Mouse (Mus musculus) heart, embryonic 11.5 days (tissue): ENCODE results near the gene Shkbp1. TPM values are rescaled to one million over a fixed set of nuclear protein-coding genes. Genes with fewer than 3 reads are reported as not detected.

Source experiments
- ATAC-seq: fragments of 200-750 bp; cut with Nextera tagmentation; replicated peaks from 2 replicates; pipeline ENCODE4 v1.8.0; 2017; ENCODE audit warnings: moderate library complexity; ENCODE audit not compliant: insufficient number of reproducible peaks, low FRiP score, low TSS enrichment
- H3K27ac ChIP-seq: fragments of 300-500 bp; sonication (generic); 2 replicates; pipeline ENCODE4 v1.5.1; 2014; ENCODE audit warnings: mild to moderate bottlenecking, low read depth, low read length
- H3K27me3 ChIP-seq: fragments of 300-500 bp; sonication (generic); 2 replicates; pipeline ENCODE4 v1.6.1; 2014; ENCODE audit warnings: mild to moderate bottlenecking, low read length, mixed read lengths; ENCODE audit not compliant: control insufficient read depth, insufficient read depth
- H3K36me3 ChIP-seq: fragments of 300-500 bp; sonication (generic); 2 replicates; pipeline ENCODE4 v1.6.1; 2014; ENCODE audit warnings: mild to moderate bottlenecking, low read length, moderate library complexity, mixed read lengths; ENCODE audit not compliant: control insufficient read depth, insufficient read depth
- H3K4me1 ChIP-seq: fragments of 300-500 bp; sonication (generic); 2 replicates; pipeline ENCODE4 v1.6.1; 2014; ENCODE audit warnings: low read length; ENCODE audit not compliant: control insufficient read depth, insufficient read depth
- H3K4me2 ChIP-seq: fragments of 300-500 bp; sonication (generic); 2 replicates; pipeline ENCODE4 v1.6.1; 2014; ENCODE audit warnings: mild to moderate bottlenecking, moderate library complexity
- H3K4me3 ChIP-seq: fragments of 300-500 bp; sonication (generic); 2 replicates; pipeline ENCODE4 v1.5.1; 2014; ENCODE audit warnings: low read depth, low read length
- H3K9ac ChIP-seq: fragments of 300-500 bp; sonication (generic); 2 replicates; pipeline ENCODE4 v1.6.1; 2014; ENCODE audit warnings: mild to moderate bottlenecking, low read depth, low read length, moderate library complexity
- H3K9me3 ChIP-seq: fragments of 300-500 bp; sonication (generic); replicated peaks from 2 replicates; pipeline ENCODE4 v1.6.1; 2016; ENCODE audit warnings: low read length; ENCODE audit not compliant: control insufficient read depth
- WGBS: fragments of 180-500 bp; shearing (Covaris S2); extraction: QIAGEN DNeasy Blood & Tissue Kit; methylation state at CpG from one replicate; pipeline ENCODE4 v1.1.7; 2014; ENCODE audit not compliant: insufficient replicate concordance; 5-methylcytosine and 5-hydroxymethylcytosine counted together
- polyA plus RNA-seq: library from polyadenylated mRNA; unstranded; fragments of >200 nt; fragmentation: Nextera tagmentation; extraction: Ambion mirVana; gene quantifications from 2 replicates; pipeline ENCODE4 v1.2.1, GENCODE M21; 2014

The Shkbp1 gene
- polyA plus RNA-seq, 1 experiment from 2014 or later: 34.1 TPM

DNA sequence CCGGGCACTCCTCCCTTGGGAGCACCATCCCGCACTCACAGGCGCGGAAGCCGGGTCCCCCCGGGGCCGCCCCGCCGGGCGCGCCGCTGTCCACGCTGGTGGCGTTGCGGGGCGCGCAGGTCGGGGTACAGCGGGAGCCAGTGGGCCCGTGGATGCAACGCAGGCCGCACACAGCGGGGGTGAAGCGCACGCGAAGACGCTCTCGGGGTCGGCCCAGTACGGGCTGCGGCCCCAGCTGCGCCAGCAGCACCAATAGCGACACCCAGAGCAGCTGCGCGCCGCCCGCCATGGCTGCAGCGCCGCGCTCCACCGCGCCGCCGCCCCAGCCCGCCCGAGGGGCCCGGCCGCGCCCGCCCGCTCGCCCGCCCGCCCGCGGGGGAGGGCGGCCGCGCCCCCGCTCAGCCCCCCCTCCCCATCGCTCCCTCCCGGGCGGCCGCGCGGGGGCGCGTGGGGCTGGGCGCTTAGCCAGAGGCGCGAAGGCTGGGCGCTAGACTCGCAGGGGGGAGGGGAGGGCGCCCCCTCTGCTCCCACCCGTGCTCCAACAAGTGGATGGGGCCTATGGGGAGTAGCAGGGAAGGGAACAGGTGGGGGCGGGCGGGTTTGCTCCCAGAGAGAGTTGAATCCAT is 22.4 kb downstream of the Shkbp1 start:
- H3K9me3 ChIP-seq: no peaks in the 10 kb centered on the region
- H3K4me1 ChIP-seq: peaks cover 32% of the 10 kb centered on the region
- peak overlapping the region; percentile 76 for H3K9ac ChIP-seq
- ATAC-seq: no peak
- H3K4me3 ChIP-seq: peak overlapping the region; percentile 53
- H3K4me2 ChIP-seq: peak overlapping the region; percentile 86
- H3K36me3 ChIP-seq: no peaks in the 10 kb centered on the region
- peak overlapping the region; percentile 66 for H3K27ac ChIP-seq
- H3K27me3 ChIP-seq: peaks cover 92% of the 10 kb centered on the region
- WGBS: 1% methylated on average over 66 of the region's 77 CpGs

DNA sequence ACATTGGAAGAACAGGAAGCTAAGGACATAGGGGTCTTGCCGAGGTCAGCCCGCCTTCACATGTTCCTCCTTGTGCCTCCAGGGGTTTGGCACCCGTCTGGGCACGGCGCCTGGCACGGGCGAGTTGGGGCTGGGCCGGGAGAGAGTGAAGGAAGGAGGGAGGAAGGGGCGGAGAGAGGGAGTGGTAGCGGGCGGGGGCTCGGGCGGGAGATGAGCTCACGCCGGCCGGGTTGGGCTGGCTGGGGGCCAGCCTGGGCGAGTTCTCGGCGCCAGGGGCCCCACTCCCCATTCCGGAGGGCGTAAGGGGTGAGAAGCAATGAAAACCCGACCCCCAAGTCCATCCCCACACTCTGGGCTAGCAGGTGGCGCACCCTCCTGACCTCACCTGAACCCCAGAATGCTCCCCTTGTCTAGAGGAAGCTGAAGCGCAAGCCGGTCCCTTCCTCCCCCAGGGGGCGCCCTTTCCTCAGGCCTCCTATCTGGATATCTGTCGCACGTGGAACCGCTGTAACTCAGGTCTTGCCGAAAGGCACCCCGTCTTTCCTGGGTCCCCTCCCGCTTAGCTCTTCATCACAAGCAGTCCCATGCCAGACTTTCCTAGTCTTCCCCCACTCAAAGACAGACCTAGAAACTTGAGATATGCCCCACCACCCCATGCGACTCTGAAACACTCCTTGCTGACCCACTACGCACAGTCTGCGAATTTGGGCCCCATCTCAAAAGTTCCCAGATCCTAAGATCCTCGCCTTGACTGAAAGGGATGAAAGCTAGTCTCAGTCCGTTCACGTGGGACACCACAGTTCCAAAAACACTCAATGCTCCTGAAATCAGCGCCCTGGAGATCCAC is 23.2 kb downstream of the Shkbp1 start:
- Histone ChIP-seq H3K4me3 (peak overlapping the region; percentile 53), H3K4me1 (peaks cover 32% of the 10 kb centered on the region), H3K9me3 (no peaks in the 10 kb centered on the region), H3K4me2 (peak overlapping the region; percentile 86), H3K9ac (peak overlapping the region; percentile 76), H3K27me3 (peaks cover 91% of the 10 kb centered on the region), H3K27ac (peak overlapping the region; percentile 58; the same call in 1 of the 2 replicates), H3K36me3 (no peaks in the 10 kb centered on the region)
- under 1% methylated on average over 35 of the region's 39 CpGs for WGBS
- ATAC-seq: no peak

DNA sequence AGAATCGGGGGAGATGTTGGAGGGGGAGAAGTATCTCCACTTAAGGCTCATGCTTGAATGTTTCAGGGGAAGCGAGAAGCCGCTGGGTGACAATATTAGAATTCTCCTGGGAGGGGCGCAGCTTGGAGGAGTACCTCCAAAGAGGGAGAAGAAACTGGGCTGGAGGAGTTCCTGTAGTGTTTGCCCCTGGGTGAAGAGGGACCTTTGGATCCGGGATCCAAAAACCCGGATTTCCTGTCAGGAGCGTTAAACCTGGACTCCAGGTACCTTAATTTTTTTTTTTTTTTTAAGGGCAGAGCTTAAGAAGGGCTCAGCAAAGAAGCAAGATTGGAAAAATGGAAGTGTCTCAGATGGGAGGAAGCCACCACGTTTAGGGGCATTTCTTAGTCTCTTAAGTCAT is 24.0 kb downstream of the Shkbp1 start:
- 7% methylated on average over 8 of the region's 8 CpGs for WGBS
- Histone ChIP-seq H3K9ac (no peak overlapping the region), H3K36me3 (no peaks in the 10 kb centered on the region), H3K9me3 (no peaks in the 10 kb centered on the region), H3K4me1 (peaks cover 32% of the 10 kb centered on the region), H3K4me3 (peak overlapping the region; percentile 53), H3K27ac (0 out of 2 replicates have a peak overlapping the region, but pooled peaks have one; percentile 16), H3K27me3 (peaks cover 91% of the 10 kb centered on the region), H3K4me2 (peak overlapping the region; percentile 86)
- ATAC-seq: no peak

DNA sequence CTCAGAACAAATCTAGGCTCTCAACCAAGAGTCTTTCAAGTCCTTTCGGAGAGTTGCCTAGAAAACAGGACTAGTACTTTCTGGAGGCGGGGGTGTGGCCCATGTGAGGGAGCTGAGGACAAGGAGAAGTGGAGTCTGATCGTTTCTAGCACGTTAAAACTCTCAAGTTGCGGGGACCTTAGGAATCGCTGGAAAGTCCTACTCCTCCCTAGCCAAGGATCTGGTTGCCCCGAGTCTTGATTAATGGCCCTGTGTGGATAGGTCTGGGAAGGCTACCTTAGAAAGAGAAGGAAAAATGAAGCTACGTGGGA is 24.3 kb downstream of the Shkbp1 start:
- H3K4me2 ChIP-seq: peak overlapping the region; percentile 86
- no peak for ATAC-seq
- peak overlapping the region; percentile 53 for H3K4me3 ChIP-seq
- no peaks in the 10 kb centered on the region for H3K9me3 ChIP-seq
- H3K27ac ChIP-seq: 0 out of 2 replicates have a peak overlapping the region, but pooled peaks have one; percentile 16
- no peaks in the 10 kb centered on the region for H3K36me3 ChIP-seq
- H3K4me1 ChIP-seq: peaks cover 32% of the 10 kb centered on the region
- peaks cover 91% of the 10 kb centered on the region for H3K27me3 ChIP-seq
- no peak overlapping the region for H3K9ac ChIP-seq
- WGBS: 4% methylated on average over 8 of the region's 8 CpGs

DNA sequence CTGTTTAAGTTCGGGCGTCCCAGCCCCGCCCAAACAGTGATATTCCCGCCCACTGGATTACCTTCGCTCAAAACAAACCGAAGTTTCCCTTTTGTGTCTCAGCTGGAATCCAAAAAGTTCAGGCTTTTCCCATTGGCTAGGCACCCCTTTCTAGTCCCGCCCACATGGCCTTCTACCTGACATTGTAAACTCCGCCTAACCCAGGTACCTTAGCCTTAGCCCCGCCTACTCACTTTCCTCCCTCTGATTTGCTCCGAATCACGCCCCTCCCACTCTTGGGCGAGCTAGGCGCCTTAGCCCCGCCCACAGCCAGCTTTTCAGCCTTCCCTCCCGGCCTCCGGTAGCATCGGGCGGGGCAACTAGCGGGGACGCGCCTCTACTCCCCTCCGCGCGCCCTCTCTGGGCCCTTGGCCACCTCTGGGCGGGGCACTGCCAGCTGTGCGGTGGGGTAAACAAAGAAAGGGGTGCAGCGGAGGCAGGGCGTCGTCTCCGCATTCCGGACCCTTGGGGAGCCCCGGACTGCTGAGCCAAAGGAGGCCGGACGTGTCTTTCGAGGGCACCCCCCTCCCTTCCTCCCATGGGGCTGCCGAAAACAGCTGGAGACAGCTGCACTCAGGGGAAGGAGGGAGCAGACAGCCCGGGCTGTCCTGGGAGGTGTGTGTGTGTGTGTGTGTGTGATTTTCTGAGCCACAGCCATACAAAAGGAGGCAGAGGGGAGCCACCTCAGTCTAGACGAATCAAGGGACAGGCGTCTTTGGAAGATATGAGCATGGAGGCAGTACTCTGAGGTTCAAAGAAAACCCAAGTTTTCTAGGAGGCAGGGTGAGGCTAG is 24.9 kb downstream of the Shkbp1 start:
- Histone ChIP-seq H3K27ac (0 out of 2 replicates have a peak overlapping the region, but pooled peaks have one; percentile 24), H3K4me2 (peak overlapping the region; percentile 86), H3K4me3 (peak overlapping the region; percentile 47), H3K36me3 (no peaks in the 10 kb centered on the region), H3K27me3 (peaks cover 92% of the 10 kb centered on the region), H3K9me3 (no peaks in the 10 kb centered on the region), H3K4me1 (peaks cover 36% of the 10 kb centered on the region), H3K9ac (peak overlapping the region; percentile 40; the same call in 1 of the 2 replicates)
- WGBS: under 1% methylated on average over 39 of the region's 39 CpGs
- ATAC-seq: peak; percentile 18

DNA sequence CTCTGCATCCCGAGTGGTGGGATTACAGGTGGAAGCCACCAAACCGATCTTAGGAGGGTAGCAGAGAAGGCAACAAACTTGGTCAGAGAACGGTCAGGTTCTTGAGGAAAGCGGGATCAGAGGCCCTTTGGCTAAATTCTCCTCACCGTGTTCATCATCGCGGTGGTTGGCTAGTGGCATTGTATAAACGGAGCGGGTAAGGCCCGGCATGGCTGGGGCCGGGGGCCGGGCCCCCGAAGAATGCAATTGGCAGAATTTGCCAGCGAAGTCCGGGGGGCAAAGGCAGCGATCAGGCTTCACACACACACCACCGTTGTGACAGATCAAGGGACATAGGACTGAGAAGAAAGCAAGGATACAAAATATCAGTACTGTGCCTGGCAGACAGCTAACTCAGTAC is 25.8 kb downstream of the Shkbp1 start:
- whole genome bisulfite sequencing: 20% methylated on average over 17 of the region's 17 CpGs
- H3K9ac ChIP-seq: no peak overlapping the region
- H3K36me3 ChIP-seq: no peaks in the 10 kb centered on the region
- H3K4me3 ChIP-seq: peak overlapping the region; percentile 47; the same call in 1 of the 2 replicates
- no peak for ATAC-seq
- peaks cover 96% of the 10 kb centered on the region for H3K27me3 ChIP-seq
- peak overlapping the region; percentile 86 for H3K4me2 ChIP-seq
- no peak overlapping the region for H3K27ac ChIP-seq
- peaks cover 41% of the 10 kb centered on the region for H3K4me1 ChIP-seq
- no peaks in the 10 kb centered on the region for H3K9me3 ChIP-seq

DNA sequence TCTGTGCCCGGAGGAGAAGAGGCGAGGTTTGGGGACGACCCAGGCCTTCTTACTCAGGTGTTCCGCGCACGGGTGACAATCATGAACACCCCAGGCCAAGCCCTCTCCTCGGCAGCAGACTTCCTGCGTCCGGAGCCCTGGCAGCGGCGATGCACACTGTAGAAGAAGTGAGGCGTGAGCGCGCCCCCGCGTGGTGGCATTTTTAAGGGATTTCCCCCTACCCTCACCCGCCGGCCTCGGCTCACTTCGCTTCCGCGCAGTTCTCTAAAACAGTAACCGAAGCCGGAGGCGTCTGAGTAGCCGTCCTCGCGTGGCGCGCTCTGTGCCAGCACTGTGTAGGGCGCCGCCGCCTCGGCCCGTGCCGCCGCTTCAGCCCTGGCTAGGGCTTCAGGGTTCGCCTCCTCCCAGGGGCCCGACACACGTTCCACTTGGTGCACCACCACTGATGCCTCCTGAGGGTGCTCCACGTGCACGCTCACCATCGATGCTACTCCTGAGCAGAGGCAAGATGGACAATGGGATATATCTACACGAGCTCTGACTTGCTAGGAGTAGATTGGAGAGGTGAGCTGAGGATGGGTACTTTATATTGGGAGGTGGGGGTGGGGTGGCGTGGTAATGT is 26.4 kb downstream of the Shkbp1 start:
- H3K36me3 ChIP-seq: no peaks in the 10 kb centered on the region
- H3K9ac ChIP-seq: no peak overlapping the region
- 4% methylated on average over 45 of the region's 45 CpGs for WGBS
- peaks cover 95% of the 10 kb centered on the region for H3K27me3 ChIP-seq
- H3K27ac ChIP-seq: no peak overlapping the region
- peak overlapping the region; percentile 62 for H3K4me2 ChIP-seq
- no peaks in the 10 kb centered on the region for H3K9me3 ChIP-seq
- peak; percentile 29; the same call in 1 of the 2 replicates for ATAC-seq
- H3K4me3 ChIP-seq: peak overlapping the region; percentile 28
- peaks cover 41% of the 10 kb centered on the region for H3K4me1 ChIP-seq

DNA sequence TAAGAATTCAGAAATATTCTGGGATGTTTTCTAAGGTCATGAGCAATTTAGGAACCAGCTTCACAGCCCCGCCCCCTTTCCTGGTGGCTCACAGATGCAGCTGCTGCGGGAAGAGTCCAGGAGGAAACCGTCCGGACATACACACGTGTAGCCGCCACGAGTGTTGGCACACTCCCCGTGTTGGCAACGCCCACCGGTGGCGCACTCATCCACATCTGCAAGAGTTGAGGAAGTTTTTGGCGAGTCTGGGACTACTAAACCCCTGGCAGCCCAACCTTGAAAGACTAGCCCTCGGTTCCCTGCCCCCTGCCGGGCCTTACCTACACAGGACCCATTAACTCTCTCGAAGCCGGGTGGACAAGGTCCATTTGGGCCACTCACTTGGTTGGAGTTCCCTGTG is 27.2 kb downstream of the Shkbp1 start:
- Histone ChIP-seq H3K4me3 (no peak overlapping the region), H3K27ac (no peak overlapping the region), H3K9ac (no peak overlapping the region), H3K27me3 (peaks cover 87% of the 10 kb centered on the region), H3K36me3 (no peaks in the 10 kb centered on the region), H3K9me3 (no peaks in the 10 kb centered on the region), H3K4me1 (peaks cover 35% of the 10 kb centered on the region), H3K4me2 (no peak overlapping the region)
- ATAC-seq: no peak
- 34% methylated on average over 16 of the region's 16 CpGs for WGBS
